Mouse (Mus musculus) CH12.LX (cell line): ENCODE results near the gene Gpbar1. TPM values are rescaled to one million over a fixed set of nuclear protein-coding genes. Genes with fewer than 3 reads are reported as not detected.

Experiments
- DNase-seq: peaks from one replicate; pipeline ENCODE4 v3.0.0-alpha.2; 2013; ENCODE audit errors: extremely low read depth
- H3K27ac ChIP-seq: 2 replicates; pipeline ENCODE4 v1.5.1; 2012; ENCODE audit warnings: low read depth, mild to moderate bottlenecking, control low read depth, moderate library complexity; ENCODE audit not compliant: insufficient read depth
- H3K27me3 ChIP-seq: replicated peaks from 2 replicates; pipeline ENCODE3; 2012; ENCODE audit warnings: inconsistent platforms
- H3K36me3 ChIP-seq, 2 experiments: replicated peaks in 1 of 2; 2 replicates each; pipeline versions ENCODE3 to v1.6.1; 2012; ENCODE audit warnings: inconsistent platforms in 1 of 2, low read length in 1 of 2, mild to moderate bottlenecking in 1 of 2, mixed read lengths in 1 of 2, moderate library complexity in 1 of 2; ENCODE audit not compliant: control insufficient read depth in 1 of 2, insufficient read depth in 1 of 2
- H3K4me1 ChIP-seq, 2 experiments: 2 replicates each; pipeline ENCODE4 v1.6.1; 2012; ENCODE audit warnings: inconsistent platforms in 1 of 2, moderate library complexity in 1 of 2; ENCODE audit not compliant: insufficient read depth in 2 of 2, control insufficient read depth in 1 of 2
- H3K4me2 ChIP-seq: 2 replicates; pipeline ENCODE4 v1.6.1; 2012; ENCODE audit warnings: low read depth, mild to moderate bottlenecking, control low read depth; ENCODE audit not compliant: poor library complexity, insufficient read depth, severe bottlenecking
- H3K4me3 ChIP-seq, 3 experiments: fragments of 150-350 bp in 1 of 3; sonication (generic) in 1 of 3; replicated peaks in 1 of 3; 2 replicates each; pipeline versions ENCODE3 to v1.5.1; 2011 to 2012; ENCODE audit warnings: low read depth in 2 of 3, low read length in 2 of 3, mild to moderate bottlenecking in 2 of 3, moderate library complexity in 2 of 3, control low read depth in 1 of 3, improper control_type of control experiment in 1 of 3, inconsistent platforms in 1 of 3, mixed read lengths in 1 of 3; ENCODE audit not compliant: poor library complexity in 1 of 3
- H3K79me2 ChIP-seq: replicated peaks from 2 replicates; pipeline ENCODE4 v1.6.1; 2012; ENCODE audit warnings: mild to moderate bottlenecking, moderate library complexity; ENCODE audit not compliant: control insufficient read depth, poor library complexity, insufficient read depth, severe bottlenecking; ENCODE audit errors: extremely low read depth
- H3K9ac ChIP-seq: 2 replicates; pipeline ENCODE4 v1.6.1; 2012; ENCODE audit warnings: low read depth, mild to moderate bottlenecking, control low read depth, moderate library complexity; ENCODE audit not compliant: insufficient read depth
- H3K9me3 ChIP-seq: replicated peaks from 2 replicates; pipeline ENCODE3; 2012; ENCODE audit warnings: low read length, inconsistent platforms, mixed read lengths
- BHLHE40 ChIP-seq: IDR thresholded peaks from 2 replicates; pipeline ENCODE4 v1.6.1; 2011; ENCODE audit warnings: mild to moderate bottlenecking, low read depth, low read length, improper control_type of control experiment
- CHD2 ChIP-seq: IDR thresholded peaks from 2 replicates; pipeline ENCODE4 v1.6.1; 2011; ENCODE audit warnings: low read length, improper control_type of control experiment
- CTCF ChIP-seq, 2 experiments: IDR thresholded peaks in 1 of 2; conservative IDR thresholded peaks in 1 of 2; 2 replicates each; pipeline ENCODE4 v1.5.1; 2011 to 2012; ENCODE audit warnings: low read depth in 2 of 2, low read length in 2 of 2, improper control_type of control experiment in 1 of 2, inconsistent platforms in 1 of 2, mild to moderate bottlenecking in 1 of 2, moderate library complexity in 1 of 2
- E2F4 ChIP-seq: IDR thresholded peaks from 2 replicates; pipeline ENCODE4 v1.6.1; 2011; ENCODE audit warnings: low read depth, low read length, improper control_type of control experiment; ENCODE audit not compliant: insufficient replicate concordance
- ELF1 ChIP-seq: IDR thresholded peaks from 2 replicates; pipeline ENCODE4 v1.6.1; 2014; ENCODE audit warnings: low read depth, mild to moderate bottlenecking, inconsistent platforms, low read length, improper control_type of control experiment
- GABPA ChIP-seq: IDR thresholded peaks from 2 replicates; pipeline ENCODE4 v1.6.1; 2012; ENCODE audit warnings: low read depth, low read length, improper control_type of control experiment, inconsistent platforms; ENCODE audit not compliant: insufficient replicate concordance
- IRF4 ChIP-seq: IDR thresholded peaks from 2 replicates; pipeline ENCODE4 v1.6.1; 2014; ENCODE audit warnings: low read depth, mild to moderate bottlenecking, inconsistent platforms, low read length, improper control_type of control experiment
- KAT2A ChIP-seq: IDR thresholded peaks from 2 replicates; pipeline ENCODE4 v1.6.1; 2012; ENCODE audit warnings: low read length, improper control_type of control experiment, inconsistent platforms; ENCODE audit not compliant: insufficient replicate concordance
- MAZ ChIP-seq: IDR thresholded peaks from 2 replicates; pipeline ENCODE4 v1.6.1; 2012; ENCODE audit warnings: low read depth, mild to moderate bottlenecking, inconsistent platforms, low read length, improper control_type of control experiment, moderate library complexity
- MEF2A ChIP-seq: IDR thresholded peaks from 2 replicates; pipeline ENCODE4 v1.6.1; 2014; ENCODE audit warnings: low read depth, mild to moderate bottlenecking, inconsistent platforms, low read length, improper control_type of control experiment, borderline replicate concordance
- MXI1 ChIP-seq: IDR thresholded peaks from 2 replicates; pipeline ENCODE4 v1.6.1; 2011; ENCODE audit warnings: mild to moderate bottlenecking, low read depth, low read length, improper control_type of control experiment
- POLR2AphosphoS2 ChIP-seq: IDR thresholded peaks from 2 replicates; pipeline ENCODE4 v1.6.1; 2011; ENCODE audit warnings: low read depth, low read length, improper control_type of control experiment
- SMC3 ChIP-seq: IDR thresholded peaks from 2 replicates; pipeline ENCODE4 v1.6.1; 2011; ENCODE audit warnings: low read depth, low read length, improper control_type of control experiment
- TBP ChIP-seq: conservative IDR thresholded peaks from 2 replicates; pipeline ENCODE4 v1.6.1; 2011; ENCODE audit warnings: low read depth, low read length, improper control_type of control experiment
- USF1 ChIP-seq: IDR thresholded peaks from 2 replicates; pipeline ENCODE4 v1.6.1; 2014; ENCODE audit warnings: low read depth, mild to moderate bottlenecking, inconsistent platforms, low read length, improper control_type of control experiment
- USF2 ChIP-seq: conservative IDR thresholded peaks from 2 replicates; pipeline ENCODE4 v1.6.1; 2011; ENCODE audit warnings: low read depth, low read length, improper control_type of control experiment
- ZC3H11A ChIP-seq: IDR thresholded peaks from 2 replicates; pipeline ENCODE4 v1.6.1; 2012; ENCODE audit warnings: low read depth, mild to moderate bottlenecking, inconsistent platforms, low read length, improper control_type of control experiment
- dilution Hi-C: fragments of 300-500 bp; cut with MboI; formaldehyde crosslinking; loops from 2 replicates; pipeline ENCODE4 v1.14.3; 2020; ENCODE audit warnings: low sequenced_read_pairs; ENCODE audit not compliant: extremely low pct_unique_long_range_greater_than_20kb, extremely low pct_ligation_motif_present
- in situ Hi-C: fragments of 300-500 bp; cut with MboI; formaldehyde crosslinking; loops from 3 replicates; pipeline ENCODE4 v1.14.3; 2019; ENCODE audit warnings: low sequenced_read_pairs, low pct_ligation_motif_present, low pct_unique_long_range_greater_than_20kb, mixed read lengths
- polyA plus RNA-seq: library from polyadenylated mRNA; unstranded; fragments of >175 nt; gene quantifications from 2 replicates; pipeline ENCODE4 v1.2.1, GENCODE M21; 2012; ENCODE audit warnings: low read depth; ENCODE audit not compliant: insufficient read length
- total RNA-seq, 2 experiments: library from RNA; depleted of rRNA; stranded (reverse); fragments of 300-350 nt in 1 of 2; fragments of >200 nt in 1 of 2; gene quantifications; 2 replicates each; pipeline ENCODE4 v1.2.3; 2012 to 2014

Gpbar1 gene
- total and polyA plus RNA-seq, 3 experiments = not detected

DNA sequence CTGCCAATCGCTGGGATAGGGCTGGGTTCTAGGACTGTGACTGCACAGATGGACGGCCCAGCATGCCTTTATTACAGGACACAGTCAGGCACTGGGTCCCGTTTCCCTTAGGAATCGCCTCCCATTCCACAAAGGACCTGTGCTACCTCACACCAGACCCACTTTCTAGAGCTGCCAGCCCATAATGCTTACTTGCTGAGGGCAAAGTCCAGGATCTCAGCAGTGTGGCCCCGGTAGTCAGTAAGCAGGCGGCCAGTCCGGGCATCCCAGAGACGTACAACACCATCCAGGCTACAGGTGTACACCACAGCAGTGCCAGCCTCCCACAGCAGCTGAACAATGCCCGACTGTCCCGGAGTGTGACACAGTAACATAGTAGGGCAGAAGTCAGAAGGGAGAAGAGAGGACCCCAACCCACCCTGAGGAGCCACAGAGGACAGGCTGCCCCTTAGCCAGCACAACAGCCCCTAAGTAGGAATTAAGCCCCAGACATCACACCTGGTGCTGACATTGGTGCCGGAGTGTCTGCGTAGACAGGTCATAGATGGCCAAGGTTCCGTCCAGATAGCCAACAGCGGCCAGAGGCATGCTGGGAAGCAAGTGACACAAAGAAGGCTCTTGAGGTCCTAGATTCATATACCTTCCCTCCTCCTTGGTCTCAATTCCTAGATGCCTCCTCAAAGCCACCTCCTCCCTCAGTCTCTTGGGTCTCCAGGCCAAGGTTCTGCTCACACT, 2.4 kb downstream of the Gpbar1 start:
- H3K27ac ChIP-seq = no peak overlapping the region
- H3K27me3 ChIP-seq = no peaks in the 10 kb centered on the region
- H3K36me3 ChIP-seq = peaks cover 44 to 51% of the 10 kb centered on the region in 2 experiments
- TF ChIP-seq KAT2A (no peak), CHD2 (no peak), POLR2AphosphoS2 (no peak), ELF1 (no peak), SMC3 (no peak), IRF4 (no peak)
- dilution Hi-C loops = no loop called here
- H3K4me3 ChIP-seq = no peak overlapping the region
- H3K4me2 ChIP-seq = no peak overlapping the region
- in situ Hi-C loops = no loop called here
- no peak overlapping the region for H3K9ac ChIP-seq
- peaks cover 11 to 41% of the 10 kb centered on the region in 2 experiments for H3K4me1 ChIP-seq
- DNase-seq = no peak
- H3K79me2 ChIP-seq = peaks cover 18% of the 10 kb centered on the region
- H3K9me3 ChIP-seq = no peaks in the 10 kb centered on the region

DNA sequence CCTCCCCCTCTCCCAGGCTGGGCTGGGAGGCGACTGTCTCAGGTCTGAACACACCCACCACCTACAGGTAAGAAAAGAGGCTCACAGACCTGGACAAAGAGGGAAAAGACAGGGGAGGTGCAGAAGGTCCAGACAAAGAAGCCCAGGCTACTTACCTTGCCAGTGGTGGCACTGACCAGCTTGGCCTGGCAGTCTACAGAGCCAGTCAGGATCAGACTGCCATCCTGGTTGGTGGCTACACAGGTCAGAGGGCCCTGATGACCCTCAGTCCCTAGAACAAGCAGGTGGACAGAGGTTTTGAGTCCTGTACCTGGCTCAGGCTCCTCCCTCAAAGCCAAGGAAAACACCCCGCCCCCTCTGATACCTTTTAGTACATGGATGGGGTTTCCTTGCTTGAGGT, 3.0 kb downstream of the Gpbar1 start:
- in situ Hi-C loops (no loop called here), dilution Hi-C loops (no loop called here)
- H3K4me3 ChIP-seq = no peak overlapping the region
- H3K27me3 ChIP-seq = no peaks in the 10 kb centered on the region
- no peak for TF ChIP-seq ZC3H11A
- H3K27ac ChIP-seq = no peak overlapping the region
- H3K36me3 ChIP-seq = peaks cover 44 to 51% of the 10 kb centered on the region in 2 experiments
- H3K4me1 ChIP-seq = peaks cover 12 to 48% of the 10 kb centered on the region in 2 experiments
- H3K9me3 ChIP-seq = no peaks in the 10 kb centered on the region
- DNase-seq = no peak
- H3K79me2 ChIP-seq = peaks cover 18% of the 10 kb centered on the region
- H3K4me2 ChIP-seq = no peak overlapping the region
- H3K9ac ChIP-seq = no peak overlapping the region

DNA sequence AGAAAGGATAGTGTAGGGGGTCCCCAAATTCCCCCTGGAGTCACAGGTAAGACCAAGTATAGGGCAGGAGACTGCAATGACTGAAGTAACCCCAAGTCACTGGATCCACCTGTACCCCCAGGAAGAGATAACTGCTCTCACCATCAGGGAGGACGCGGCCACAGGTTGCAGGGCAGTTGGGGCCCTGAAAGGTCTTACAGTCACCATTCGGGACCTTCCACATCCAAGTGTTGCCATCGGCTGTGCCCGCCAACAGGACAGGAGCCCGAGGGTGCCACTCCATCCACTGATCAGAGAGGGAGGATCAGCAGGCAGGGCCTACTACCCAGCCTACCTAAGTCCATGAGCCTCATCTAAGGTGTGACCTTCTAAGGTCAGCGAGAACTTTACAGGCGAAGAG, 3.5 kb downstream of the Gpbar1 start:
- dilution Hi-C loops = no loop called here
- DNase-seq = no peak
- peaks cover 18 to 53% of the 10 kb centered on the region in 2 experiments for H3K4me1 ChIP-seq
- TF ChIP-seq MEF2A (no peak), BHLHE40 (no peak), E2F4 (no peak), TBP (no peak), IRF4 (no peak), GABPA (no peak), USF2 (no peak), USF1 (no peak), KAT2A (no peak), MAZ (no peak), CTCF (conservative IDR thresholded peaks at IDR 0.05 in 1 of 2, IDR thresholded peaks at IDR 0.05 in 1 of 2; ENCODE audit: low read depth in 2 of 2, low read length in 2 of 2) (no peak), MXI1 (no peak)
- no peaks in the 10 kb centered on the region for H3K27me3 ChIP-seq
- H3K27ac ChIP-seq = no peak overlapping the region
- no peaks in the 10 kb centered on the region for H3K9me3 ChIP-seq
- no peak overlapping the region for H3K4me3 ChIP-seq
- H3K36me3 ChIP-seq = peaks cover 44 to 55% of the 10 kb centered on the region in 2 experiments
- peaks cover 18% of the 10 kb centered on the region for H3K79me2 ChIP-seq
- no peak overlapping the region for H3K9ac ChIP-seq
- no peak overlapping the region for H3K4me2 ChIP-seq
- in situ Hi-C loops = no loop called here
